Mouse (Mus musculus) ES-Bruce4 (cell line): Measurements from ENCODE around the gene Mt3.

ENCODE experiments used
- CTCF ChIP-seq: IDR thresholded peaks from one replicate; pipeline ENCODE4 v1.8.1; 2011; ENCODE audit warnings: low read depth, low read length
- EP300 ChIP-seq: IDR thresholded peaks from 2 replicates; pipeline ENCODE4 v1.6.1; 2011; ENCODE audit warnings: low read depth, low read length; ENCODE audit not compliant: insufficient read depth
- POLR2A ChIP-seq: IDR thresholded peaks from one replicate; pipeline ENCODE4 v1.8.1; 2011; ENCODE audit warnings: low read length; ENCODE audit not compliant: insufficient read depth

- no peak for TF ChIP-seq CTCF
- no peak for TF ChIP-seq EP300
- no peak for TF ChIP-seq POLR2A
Observed at GRCm38 (mm10) chr8:94171321-94171755, 18.9 kb downstream of the Mt3 start.
